Comparison of ENCODE assay signal across 9 mouse cellular contexts in genomic region chr16:25016261-25016836, GRCm38 (mm10).
DNase-seq lines count a peak whose midpoint lies in the region; TF ChIP-seq lines count a peak whose summit lies in the region.
"Had no signal": no experiment of that assay in that cellular context is flagged by ENCODE, and none has a peak within 500 bp of the region (broad histone marks: within the 10 kb centered on the region; RNA-seq: fewer than 3 reads in every experiment).

No protein-coding gene starts in this region.

- TF ChIP-seq CTCF in thymus, adult 2 months (IDR thresholded peaks at IDR 0.05; ENCODE audit: borderline replicate concordance, control insufficient read depth, extremely low read depth, insufficient read depth, low read length, poor library complexity) = no peak

- H3K4me3 ChIP-seq in myocyte = no peak overlapping the region
- H3K4me3 ChIP-seq in thymus, adult 2 months (ENCODE audit: control insufficient read depth, insufficient read depth, low read length) = no peak overlapping the region
- H3K4me3 ChIP-seq: limb, embryonic 12.5 days had no signal

- H3K27me3 ChIP-seq in myocyte (ENCODE audit: control insufficient read depth, insufficient read depth, insufficient read length) = no peaks in the 10 kb centered on the region
- H3K27me3 ChIP-seq in thymus, adult 2 months (ENCODE audit: control insufficient read depth, insufficient read depth, low read length) = no peaks in the 10 kb centered on the region
- H3K27me3 ChIP-seq: limb, embryonic 12.5 days had no signal

- H3K4me2 ChIP-seq in myocyte (ENCODE audit: low read depth) = peak overlapping the region; percentile 12
- H3K4me2 ChIP-seq: limb, embryonic 12.5 days had no signal

- no peaks in the 10 kb centered on the region for H3K79me2 ChIP-seq in myocyte (ENCODE audit: control insufficient read depth, insufficient read depth)

- no peaks in the 10 kb centered on the region for H3K4me1 ChIP-seq in thymus, adult 2 months (replicated peaks; ENCODE audit: control insufficient read depth, insufficient read depth, low read length)
- H3K4me1 ChIP-seq: limb, embryonic 12.5 days had no signal

- WGBS in thymus, adult 2 months = 90% methylated on average over 4 of the region's 4 CpGs

- DNase-seq in adrenal gland, adult 2 months = peak; percentile 48
- DNase-seq in adrenal gland, postnatal 4 days (ENCODE audit: low spot score in 2 of 2) = no peak
- DNase-seq in cerebellum, postnatal 10 days = peak; percentile 85 to 92
- DNase-seq in kidney, postnatal 25 days = peak; percentile 55 to 67
- DNase-seq in spleen, adult 18-20 months = no peak
- DNase-seq in thymus, adult 2 months = no peak
- DNase-seq in heart, postnatal 14 days = no peak

- no peaks in the 10 kb centered on the region for H3K36me3 ChIP-seq in myocyte (ENCODE audit: control insufficient read depth, insufficient read depth)
- no peaks in the 10 kb centered on the region for H3K36me3 ChIP-seq in thymus, adult 2 months (ENCODE audit: control insufficient read depth, insufficient read depth, low read length)
- H3K36me3 ChIP-seq: limb, embryonic 12.5 days had no signal

- no peak overlapping the region for H3K27ac ChIP-seq in thymus, adult 2 months (ENCODE audit: control insufficient read depth, insufficient read depth, low read length)
- H3K27ac ChIP-seq: limb, embryonic 12.5 days had no signal

- intact Hi-C loops in heart, postnatal 14 days (cut with DNase I) = no loop called here

- no peak overlapping the region for H3ac ChIP-seq in myocyte (ENCODE audit: control insufficient read depth, insufficient read length)

- TF ChIP-seq POLR2A in myocyte (IDR thresholded peaks at IDR 0.05; ENCODE audit: insufficient read length, low read depth) = no peak
- no peak for TF ChIP-seq POLR2A in thymus, adult 2 months (IDR thresholded peaks at IDR 0.05; ENCODE audit: control insufficient read depth, extremely low read depth, insufficient read depth, low read length, poor library complexity)

TF ChIP-seq in myocyte, 11 proteins besides CTCF, POLR2A, EP300 and RAD21:
- TF ChIP-seq SRF (IDR thresholded peaks at IDR 0.05; ENCODE audit: control insufficient read depth, insufficient read length, low read depth) (no peak), MYOD1 (IDR thresholded peaks at IDR 0.05; ENCODE audit: control insufficient read depth in 1 of 3, insufficient read length in 2 of 3, low read depth in 2 of 3) (no peak), CEBPB (IDR thresholded peaks at IDR 0.05; ENCODE audit: insufficient read depth, poor library complexity, severe bottlenecking) (no peak)

Comparison
In these comparisons a context has a peak if more than half of its experiments do, and no peak if none do; other contexts are left out.
1. DNase-seq: peak in adrenal gland, adult 2 months (single experiment), cerebellum, postnatal 10 days (2 of 2) and kidney, postnatal 25 days (2 of 2); none in adrenal gland, postnatal 4 days (0 of 2), spleen, adult 18-20 months (0 of 2), thymus, adult 2 months (single experiment) and heart, postnatal 14 days (0 of 2).